Mouse (Mus musculus): Measurements from ENCODE around the gene Arhgef3.
"Not testable (repeated sequence)": the region's sequence is repeated elsewhere in the genome, so short reads cannot be mapped to it uniquely, and the experiment has no call there.

- not testable (repeated sequence) for TF ChIP-seq CTCF, EP300 (IDR thresholded peaks at IDR 0.05; ENCODE audit: low read depth)
These were observed 132.2 kb downstream of the Arhgef3 start for GRCm38 (mm10) chr14:27246948-27247347.
